Mouse (Mus musculus) erythroid progenitor cell, adult 5-6 weeks (primary cell): Measurements from ENCODE around the gene Uri1. TPM values are rescaled to one million over a fixed set of nuclear protein-coding genes. Genes with fewer than 3 reads are reported as not detected.

Source experiments
- ATAC-seq: replicated peaks from 2 replicates; pipeline ENCODE4 v1.8.0; 2016; ENCODE audit warnings: moderate number of reproducible peaks, mild to moderate bottlenecking, moderate TSS enrichment, inconsistent platforms; ENCODE audit not compliant: poor library complexity, low FRiP score, severe bottlenecking
- total RNA-seq, 2 experiments: library from RNA; stranded (forward) in 1 of 2; stranded (reverse) in 1 of 2; fragments of 150-400 nt in 1 of 2; fragments of 186-747, 209-891 nt in 1 of 2; gene quantifications; 2 replicates each; pipeline versions ENCODE4 v1.2.3 to v1.2.4; 2015 to 2017; ENCODE audit warnings: low replicate concordance in 2 of 2

Uri1 gene
- total RNA-seq, 2 experiments from 2014 or later = 10.1 to 18.8 TPM

- no peak for ATAC-seq
Observed at GRCm38 (mm10) chr7:37933754-37934308, 89.5 kb downstream of the Uri1 start.

GRCm38 (mm10) chr7:37931631-37932030, 91.7 kb downstream of the Uri1 start:
- ATAC-seq = no peak

- ATAC-seq = no peak
Observed at GRCm38 (mm10) chr7:37929738-37930137, 93.6 kb downstream of the Uri1 start.

GRCm38 (mm10) chr7:37922999-37923398, 100.4 kb downstream of the Uri1 start:
- no peak for ATAC-seq

GRCm38 (mm10) chr7:37921681-37922430, 101.5 kb downstream of the Uri1 start:
- no peak for ATAC-seq

GRCm38 (mm10) chr7:37918926-37919325, 104.4 kb downstream of the Uri1 start:
- ATAC-seq = no peak

GRCm38 (mm10) chr7:37916762-37917439, 106.5 kb downstream of the Uri1 start:
- no peak for ATAC-seq

- ATAC-seq = no peak
Observed at GRCm38 (mm10) chr7:37911802-37912122, 111.6 kb downstream of the Uri1 start.

GRCm38 (mm10) chr7:37911114-37911801, 112.1 kb downstream of the Uri1 start:
- no peak for ATAC-seq

- ATAC-seq = no peak
Observed at GRCm38 (mm10) chr7:37910161-37910560, 113.2 kb downstream of the Uri1 start.

Other genes starting within 250 kb of the Uri1 start
- gene Zfp536, start 249.9 kb downstream of the Uri1 start, total RNA-seq (2015; ENCODE audit: low replicate concordance) = not detected in 2 replicates
- gene Zfp536, start 249.9 kb downstream of the Uri1 start, total RNA-seq (2017; ENCODE audit: low replicate concordance) = not detected in 2 replicates
- gene Ccne1, start 84.0 kb upstream of the Uri1 start, total RNA-seq (2015; ENCODE audit: low replicate concordance) = 131 and 148 TPM in 2 replicates
- 180 and 187 TPM in 2 replicates for gene Ccne1, start 84.0 kb upstream of the Uri1 start, total RNA-seq (2017; ENCODE audit: low replicate concordance)
- 2.9 and 3.2 TPM in 2 replicates for gene 1600014C10Rik, start 159.7 kb upstream of the Uri1 start, total RNA-seq (2015; ENCODE audit: low replicate concordance)
- 3.3 and 3.6 TPM in 2 replicates for gene 1600014C10Rik, start 159.7 kb upstream of the Uri1 start, total RNA-seq (2017; ENCODE audit: low replicate concordance)
- gene Plekhf1, start 204.5 kb upstream of the Uri1 start, total RNA-seq (2015; ENCODE audit: low replicate concordance) = not detected in 2 replicates
- 0.13 TPM in 1 of 2 replicates, not detected in the other for gene Plekhf1, start 204.5 kb upstream of the Uri1 start, total RNA-seq (2017; ENCODE audit: low replicate concordance)
- 4.3 and 22.2 TPM in 2 replicates for gene Pop4, start 247.9 kb upstream of the Uri1 start, total RNA-seq (2015; ENCODE audit: low replicate concordance)
- 2.6 and 4.7 TPM in 2 replicates for gene Pop4, start 247.9 kb upstream of the Uri1 start, total RNA-seq (2017; ENCODE audit: low replicate concordance)